Mouse (Mus musculus) myocyte (in vitro differentiated cells): Measurements from ENCODE around the gene Cdk5rap2. TPM values are rescaled to one million over a fixed set of nuclear protein-coding genes. Genes with fewer than 3 reads are reported as not detected.
A peak's percentile ranks its signal among the peaks of the same experiment; 100 is the strongest.

ENCODE experiments used
- H3K27me3 ChIP-seq: one replicate; pipeline ENCODE4 v1.6.1; 2011; ENCODE audit not compliant: control insufficient read depth, insufficient read depth, insufficient read length
- H3K36me3 ChIP-seq: one replicate; pipeline ENCODE4 v1.6.1; 2011; ENCODE audit not compliant: control insufficient read depth, insufficient read depth
- H3K4me2 ChIP-seq: one replicate; pipeline ENCODE4 v1.6.1; 2011; ENCODE audit warnings: low read depth, control low read depth
- H3K4me3 ChIP-seq: one replicate; pipeline ENCODE4 v1.5.1; 2011; ENCODE audit warnings: mild to moderate bottlenecking, control low read depth, moderate library complexity
- H3K79me2 ChIP-seq: one replicate; pipeline ENCODE4 v1.6.1; 2011; ENCODE audit not compliant: control insufficient read depth, insufficient read depth
- H3ac ChIP-seq: one replicate; pipeline ENCODE4 v1.6.1; 2011; ENCODE audit not compliant: control insufficient read depth, insufficient read length
- CEBPB ChIP-seq: IDR thresholded peaks from 2 replicates; pipeline ENCODE4 v1.6.1; 2011; ENCODE audit warnings: mild to moderate bottlenecking, moderate library complexity; ENCODE audit not compliant: poor library complexity, insufficient read depth, severe bottlenecking
- E2F4 ChIP-seq: IDR thresholded peaks from one replicate; pipeline ENCODE4 v1.6.1; 2011; ENCODE audit warnings: mild to moderate bottlenecking, control low read depth, moderate library complexity; ENCODE audit not compliant: insufficient read depth
- MAX ChIP-seq: IDR thresholded peaks from one replicate; pipeline ENCODE4 v1.6.1; 2011; ENCODE audit warnings: low read depth, mild to moderate bottlenecking, control low read depth
- MYOD1 ChIP-seq, 3 experiments: IDR thresholded peaks; one replicate each; pipeline ENCODE4 v1.6.1; 2011; ENCODE audit warnings: control low read depth in 2 of 3, low read depth in 2 of 3, mild to moderate bottlenecking in 2 of 3, moderate library complexity in 1 of 3; ENCODE audit not compliant: insufficient read length in 2 of 3, control insufficient read depth in 1 of 3
- MYOG ChIP-seq, 3 experiments: IDR thresholded peaks; one replicate each; pipeline ENCODE4 v1.6.1; 2011; ENCODE audit warnings: control low read depth in 2 of 3, low read depth in 2 of 3, mild to moderate bottlenecking in 2 of 3; ENCODE audit not compliant: insufficient read length in 2 of 3, control insufficient read depth in 1 of 3, insufficient read depth in 1 of 3
- POLR2A ChIP-seq: IDR thresholded peaks from one replicate; pipeline ENCODE4 v1.6.1; 2011; ENCODE audit warnings: low read depth, mild to moderate bottlenecking, control low read depth, moderate library complexity; ENCODE audit not compliant: insufficient read length
- POLR2AphosphoS2 ChIP-seq: IDR thresholded peaks from one replicate; pipeline ENCODE4 v1.6.1; 2011; ENCODE audit warnings: low read depth, control low read depth; ENCODE audit not compliant: insufficient read length
- REST ChIP-seq: IDR thresholded peaks from one replicate; pipeline ENCODE4 v1.6.1; 2011; ENCODE audit warnings: mild to moderate bottlenecking, control low read depth, moderate library complexity; ENCODE audit not compliant: insufficient read depth, insufficient read length
- SRF ChIP-seq: IDR thresholded peaks from one replicate; pipeline ENCODE4 v1.6.1; 2011; ENCODE audit warnings: low read depth; ENCODE audit not compliant: control insufficient read depth, insufficient read length
- TCF12 ChIP-seq: IDR thresholded peaks from one replicate; pipeline ENCODE4 v1.6.1; 2011; ENCODE audit warnings: mild to moderate bottlenecking, control low read depth; ENCODE audit not compliant: poor library complexity, insufficient read depth, severe bottlenecking
- TCF3 ChIP-seq: IDR thresholded peaks from one replicate; pipeline ENCODE4 v1.6.1; 2011; ENCODE audit warnings: low read depth, control low read depth; ENCODE audit not compliant: insufficient read length
- USF1 ChIP-seq: IDR thresholded peaks from one replicate; pipeline ENCODE4 v1.6.1; 2011; ENCODE audit warnings: low read depth, mild to moderate bottlenecking, control low read depth, moderate library complexity
- polyA plus RNA-seq: library from polyadenylated mRNA; unstranded; fragments of >200 nt; fragmentation: generic; extraction: Trizol; gene quantifications from one replicate; pipeline ENCODE4 v1.2.1, GENCODE M21; 2012; ENCODE audit warnings: missing spikeins

Cdk5rap2 gene
- polyA plus RNA-seq, 1 experiment = 13.8 TPM

GRCm38 (mm10) chr4:70420202-70420601, 10.0 kb upstream of the Cdk5rap2 start:
- H3K36me3 ChIP-seq = no peaks in the 10 kb centered on the region
- no peaks in the 10 kb centered on the region for H3K27me3 ChIP-seq
- H3ac ChIP-seq = no peak overlapping the region
- no peak overlapping the region for H3K4me2 ChIP-seq
- no peaks in the 10 kb centered on the region for H3K79me2 ChIP-seq
- TF ChIP-seq USF1 = no peak
- no peak for TF ChIP-seq MYOD1 (IDR thresholded peaks at IDR 0.05; ENCODE audit: control insufficient read depth in 1 of 3, insufficient read length in 2 of 3, low read depth in 2 of 3)
- no peak for TF ChIP-seq CEBPB
- no peak for TF ChIP-seq TCF12
- H3K4me3 ChIP-seq = no peak overlapping the region

GRCm38 (mm10) chr4:70412126-70412525, 1.9 kb upstream of the Cdk5rap2 start:
- no peak for TF ChIP-seq MAX
- TF ChIP-seq SRF = no peak
- peak; percentile 56 to 74 (median 62) for TF ChIP-seq MYOD1 (IDR thresholded peaks at IDR 0.05; ENCODE audit: control insufficient read depth in 1 of 3, insufficient read length in 2 of 3, low read depth in 2 of 3)
- peak in 2 of 3 experiments; percentile 31 to 41 for TF ChIP-seq MYOG (IDR thresholded peaks at IDR 0.05; ENCODE audit: control insufficient read depth in 1 of 3, insufficient read depth in 1 of 3, insufficient read length in 2 of 3, low read depth in 2 of 3)
- peaks cover 24% of the 10 kb centered on the region for H3K79me2 ChIP-seq
- no peak overlapping the region for H3K4me3 ChIP-seq
- H3K36me3 ChIP-seq = no peaks in the 10 kb centered on the region
- H3ac ChIP-seq = no peak overlapping the region
- H3K4me2 ChIP-seq = peak overlapping the region; percentile 63
- no peaks in the 10 kb centered on the region for H3K27me3 ChIP-seq

- TF ChIP-seq MYOD1 (IDR thresholded peaks at IDR 0.05; ENCODE audit: control insufficient read depth in 1 of 3, insufficient read length in 2 of 3, low read depth in 2 of 3) (no peak), TCF12 (no peak), POLR2AphosphoS2 (no peak), POLR2A (no peak), MAX (no peak), TCF3 (no peak), SRF (no peak), CEBPB (no peak), MYOG (IDR thresholded peaks at IDR 0.05; ENCODE audit: control insufficient read depth in 1 of 3, insufficient read depth in 1 of 3, insufficient read length in 2 of 3, low read depth in 2 of 3) (no peak), REST (no peak), USF1 (no peak), E2F4 (no peak)
- no peaks in the 10 kb centered on the region for H3K36me3 ChIP-seq
- H3ac ChIP-seq = peak overlapping the region; percentile 12
- H3K79me2 ChIP-seq = peaks cover 32% of the 10 kb centered on the region
- no peaks in the 10 kb centered on the region for H3K27me3 ChIP-seq
- peak overlapping the region; percentile 79 for H3K4me3 ChIP-seq
- peak overlapping the region; percentile 87 for H3K4me2 ChIP-seq
These were observed 787 bp downstream of the Cdk5rap2 start for GRCm38 (mm10) chr4:70409456-70409855.

GRCm38 (mm10) chr4:70402109-70402819, 8.0 kb downstream of the Cdk5rap2 start:
- Histone ChIP-seq H3K36me3 (peaks cover 30% of the 10 kb centered on the region), H3K79me2 (peaks cover 13% of the 10 kb centered on the region), H3K27me3 (no peaks in the 10 kb centered on the region), H3K4me3 (no peak overlapping the region), H3ac (no peak overlapping the region), H3K4me2 (no peak overlapping the region)
- TF ChIP-seq SRF (no peak), POLR2A (no peak), MYOD1 (IDR thresholded peaks at IDR 0.05; ENCODE audit: control insufficient read depth in 1 of 3, insufficient read length in 2 of 3, low read depth in 2 of 3) (no peak), TCF12 (no peak), USF1 (no peak), CEBPB (no peak), MYOG (IDR thresholded peaks at IDR 0.05; ENCODE audit: control insufficient read depth in 1 of 3, insufficient read depth in 1 of 3, insufficient read length in 2 of 3, low read depth in 2 of 3) (no peak), POLR2AphosphoS2 (no peak), E2F4 (no peak), MAX (no peak), REST (no peak), TCF3 (no peak)

- no peak for TF ChIP-seq USF1
- TF ChIP-seq TCF12 = no peak
- TF ChIP-seq SRF = no peak
- TF ChIP-seq REST = no peak
- no peak for TF ChIP-seq CEBPB
- no peak for TF ChIP-seq MYOD1 (IDR thresholded peaks at IDR 0.05; ENCODE audit: control insufficient read depth in 1 of 3, insufficient read length in 2 of 3, low read depth in 2 of 3)
- TF ChIP-seq MAX = no peak
- TF ChIP-seq TCF3 = no peak
- TF ChIP-seq POLR2A = no peak
- no peak for TF ChIP-seq E2F4
- no peak for TF ChIP-seq MYOG (IDR thresholded peaks at IDR 0.05; ENCODE audit: control insufficient read depth in 1 of 3, insufficient read depth in 1 of 3, insufficient read length in 2 of 3, low read depth in 2 of 3)
- TF ChIP-seq POLR2AphosphoS2 = no peak
- no peak overlapping the region for H3K4me3 ChIP-seq
- no peaks in the 10 kb centered on the region for H3K27me3 ChIP-seq
- no peak overlapping the region for H3K4me2 ChIP-seq
- H3K36me3 ChIP-seq = peaks cover 30% of the 10 kb centered on the region
- peaks cover 14% of the 10 kb centered on the region for H3K79me2 ChIP-seq
- no peak overlapping the region for H3ac ChIP-seq
These were observed 10.8 kb downstream of the Cdk5rap2 start for GRCm38 (mm10) chr4:70399476-70399875.
